Mouse (Mus musculus): ENCODE results near the gene Adarb2. TPM values are rescaled to one million over a fixed set of nuclear protein-coding genes. Genes with fewer than 3 reads are reported as not detected.

Gene Adarb2
- 8.3 and 9.9 TPM in 2 replicates for polyA plus RNA-seq (2012; rRNA removed)

- Histone ChIP-seq H3K4me1 (ENCODE audit: control insufficient read depth, insufficient read depth, low read length) (no peaks in the 10 kb centered on the region), H3K4me3 (ENCODE audit: insufficient read depth, low read length) (peak within 1 kb of the TSS; percentile 51), H3K27ac (ENCODE audit: insufficient read depth, low read length) (no peak within 1 kb of the TSS)
- no peak for TF ChIP-seq CTCF (IDR thresholded peaks at IDR 0.05; ENCODE audit: extremely low read depth, insufficient read depth, low read length)
- peak; percentile 83 for TF ChIP-seq POLR2A (IDR thresholded peaks at IDR 0.05; ENCODE audit: extremely low read depth, insufficient read depth, low read length)
Observed at GRCm38 (mm10) chr13:8202681-8203476, at the start of gene Adarb2. TSS of gene Adarb2 (plus strand) at chr13:8202866.

GRCm38 (mm10) chr13:8173800-8174199 lies 28.9 kb upstream of the Adarb2 start:
- Histone ChIP-seq H3K4me3 (ENCODE audit: insufficient read depth, low read length) (no peak overlapping the region), H3K27ac (ENCODE audit: insufficient read depth, low read length) (no peak overlapping the region), H3K4me1 (ENCODE audit: control insufficient read depth, insufficient read depth, low read length) (no peaks in the 10 kb centered on the region)
- TF ChIP-seq CTCF (IDR thresholded peaks at IDR 0.05; ENCODE audit: extremely low read depth, insufficient read depth, low read length) (no peak), POLR2A (IDR thresholded peaks at IDR 0.05; ENCODE audit: extremely low read depth, insufficient read depth, low read length) (no peak)

DNA sequence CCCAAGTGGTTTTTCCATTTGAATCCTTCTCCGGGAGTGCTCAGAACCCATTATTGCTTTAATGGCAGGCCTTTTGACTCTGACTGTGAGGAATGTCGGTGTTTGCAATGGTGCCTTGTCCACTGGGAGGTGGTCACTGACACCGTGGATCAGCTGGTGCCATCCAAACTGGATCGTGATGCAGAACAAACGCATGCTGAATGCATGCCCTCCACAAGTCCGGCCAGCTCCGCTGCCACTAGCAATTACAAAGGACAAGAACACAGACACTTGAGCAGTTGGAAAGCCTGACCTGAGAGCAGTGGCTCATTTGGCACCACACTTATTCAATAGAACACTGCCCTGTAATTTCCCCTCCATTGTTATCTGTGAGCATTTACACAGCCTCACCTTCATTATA lies 10.7 kb upstream of the Adarb2 start:
- Histone ChIP-seq H3K4me1 (ENCODE audit: control insufficient read depth, insufficient read depth, low read length) (no peaks in the 10 kb centered on the region), H3K4me3 (ENCODE audit: insufficient read depth, low read length) (no peak overlapping the region), H3K27ac (ENCODE audit: insufficient read depth, low read length) (no peak overlapping the region)
- TF ChIP-seq CTCF (IDR thresholded peaks at IDR 0.05; ENCODE audit: extremely low read depth, insufficient read depth, low read length) (no peak), POLR2A (IDR thresholded peaks at IDR 0.05; ENCODE audit: extremely low read depth, insufficient read depth, low read length) (no peak)

DNA sequence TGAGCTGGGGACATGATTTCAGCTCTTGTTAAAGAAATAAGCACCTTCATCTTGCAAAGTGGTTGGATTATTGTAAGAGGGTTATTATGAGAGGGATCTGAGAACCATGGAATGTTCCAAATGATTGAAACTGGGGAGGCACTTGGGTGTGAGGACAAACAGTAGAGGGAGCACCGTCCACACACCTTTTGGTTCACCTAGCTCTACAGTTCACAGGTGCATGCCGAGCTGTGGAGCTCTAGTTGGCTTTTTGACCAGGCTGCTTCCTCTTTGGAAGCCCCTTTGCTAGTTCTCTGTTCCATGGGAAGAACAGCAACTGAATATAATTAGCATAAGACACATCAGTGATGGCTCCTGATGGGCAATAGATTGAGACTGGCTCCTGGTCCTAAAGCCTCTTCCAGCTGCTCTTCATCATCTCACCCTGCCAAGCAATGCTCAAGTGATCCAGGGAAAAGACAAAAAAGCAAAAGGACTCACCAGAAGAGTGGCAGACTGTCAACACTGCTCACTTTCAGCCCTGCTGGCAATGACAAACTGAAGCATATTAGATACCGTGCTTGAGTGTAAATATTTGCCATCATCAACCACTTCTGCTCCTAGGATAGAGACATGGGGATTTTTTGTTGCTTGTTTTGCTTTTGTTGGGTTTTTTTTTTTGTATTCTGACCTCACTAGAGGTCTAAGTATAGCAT lies 3.3 kb upstream of the Adarb2 start:
- Histone ChIP-seq H3K4me1 (ENCODE audit: control insufficient read depth, insufficient read depth, low read length) (no peaks in the 10 kb centered on the region), H3K27ac (ENCODE audit: insufficient read depth, low read length) (no peak overlapping the region), H3K4me3 (ENCODE audit: insufficient read depth, low read length) (no peak overlapping the region)
- TF ChIP-seq CTCF (IDR thresholded peaks at IDR 0.05; ENCODE audit: extremely low read depth, insufficient read depth, low read length) (no peak), POLR2A (IDR thresholded peaks at IDR 0.05; ENCODE audit: extremely low read depth, insufficient read depth, low read length) (no peak)

DNA sequence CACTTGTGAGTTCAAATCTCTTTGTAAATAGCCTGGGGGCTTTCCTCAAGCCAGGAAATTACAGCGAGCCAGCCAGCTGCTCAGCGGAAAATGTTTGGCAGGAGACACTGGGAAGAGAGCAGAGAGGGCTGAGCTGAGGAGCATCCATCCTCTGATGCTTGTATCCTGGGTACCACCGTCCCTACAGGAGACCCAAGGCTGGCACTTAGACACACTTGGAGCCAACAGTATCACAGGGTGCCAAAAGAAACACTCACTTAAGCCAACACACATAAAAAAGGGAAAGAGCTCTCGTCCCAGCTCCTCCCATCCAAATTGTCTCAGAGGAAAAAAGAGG lies 779 bp downstream of the Adarb2 start:
- H3K4me1 ChIP-seq (ENCODE audit: control insufficient read depth, insufficient read depth, low read length) = no peaks in the 10 kb centered on the region
- H3K4me3 ChIP-seq (ENCODE audit: insufficient read depth, low read length) = peak overlapping the region; percentile 51
- H3K27ac ChIP-seq (ENCODE audit: insufficient read depth, low read length) = no peak overlapping the region
- TF ChIP-seq POLR2A (IDR thresholded peaks at IDR 0.05; ENCODE audit: extremely low read depth, insufficient read depth, low read length) = no peak
- TF ChIP-seq CTCF (IDR thresholded peaks at IDR 0.05; ENCODE audit: extremely low read depth, insufficient read depth, low read length) = no peak

DNA sequence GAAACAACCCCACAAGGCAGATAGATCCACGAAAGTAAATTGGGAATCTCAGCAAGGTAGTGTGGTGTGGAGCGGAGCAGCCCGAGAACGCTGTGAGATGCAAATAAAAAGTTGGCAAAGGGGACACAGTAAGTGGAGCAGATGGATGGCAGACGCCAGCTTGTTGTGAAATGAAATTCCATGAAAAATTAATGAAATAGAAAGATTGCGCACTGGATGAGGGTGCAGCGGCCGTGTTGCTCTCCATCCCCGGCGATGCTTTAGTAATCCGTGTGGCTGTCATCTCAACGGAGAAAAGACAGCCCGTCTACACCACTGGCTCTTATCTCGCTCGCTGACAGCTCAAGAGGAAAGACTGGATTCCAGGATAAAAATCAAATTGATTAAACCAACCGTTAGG lies 4.7 kb downstream of the Adarb2 start:
- no peak overlapping the region for H3K27ac ChIP-seq (ENCODE audit: insufficient read depth, low read length)
- H3K4me1 ChIP-seq (ENCODE audit: control insufficient read depth, insufficient read depth, low read length) = no peaks in the 10 kb centered on the region
- peak overlapping the region; percentile 33 for H3K4me3 ChIP-seq (ENCODE audit: insufficient read depth, low read length)
- TF ChIP-seq POLR2A (IDR thresholded peaks at IDR 0.05; ENCODE audit: extremely low read depth, insufficient read depth, low read length) (no peak), CTCF (IDR thresholded peaks at IDR 0.05; ENCODE audit: extremely low read depth, insufficient read depth, low read length) (no peak)

GRCm38 (mm10) chr13:8210776-8211175 lies 8.1 kb downstream of the Adarb2 start:
- Histone ChIP-seq H3K4me3 (ENCODE audit: insufficient read depth, low read length) (no peak overlapping the region), H3K27ac (ENCODE audit: insufficient read depth, low read length) (no peak overlapping the region), H3K4me1 (ENCODE audit: control insufficient read depth, insufficient read depth, low read length) (no peaks in the 10 kb centered on the region)
- no peak for TF ChIP-seq POLR2A (IDR thresholded peaks at IDR 0.05; ENCODE audit: extremely low read depth, insufficient read depth, low read length)
- TF ChIP-seq CTCF (IDR thresholded peaks at IDR 0.05; ENCODE audit: extremely low read depth, insufficient read depth, low read length) = no peak

GRCm38 (mm10) chr13:8238871-8239270 lies 36.2 kb downstream of the Adarb2 start:
- Histone ChIP-seq H3K4me3 (ENCODE audit: insufficient read depth, low read length) (no peak overlapping the region), H3K27ac (ENCODE audit: insufficient read depth, low read length) (no peak overlapping the region), H3K4me1 (ENCODE audit: control insufficient read depth, insufficient read depth, low read length) (no peaks in the 10 kb centered on the region)
- no peak for TF ChIP-seq CTCF (IDR thresholded peaks at IDR 0.05; ENCODE audit: extremely low read depth, insufficient read depth, low read length)
- no peak for TF ChIP-seq POLR2A (IDR thresholded peaks at IDR 0.05; ENCODE audit: extremely low read depth, insufficient read depth, low read length)

- Histone ChIP-seq H3K27ac (ENCODE audit: insufficient read depth, low read length) (no peak overlapping the region), H3K4me3 (ENCODE audit: insufficient read depth, low read length) (no peak overlapping the region), H3K4me1 (ENCODE audit: control insufficient read depth, insufficient read depth, low read length) (no peaks in the 10 kb centered on the region)
- no peak for TF ChIP-seq POLR2A (IDR thresholded peaks at IDR 0.05; ENCODE audit: extremely low read depth, insufficient read depth, low read length)
- no peak for TF ChIP-seq CTCF (IDR thresholded peaks at IDR 0.05; ENCODE audit: extremely low read depth, insufficient read depth, low read length)
Observed at GRCm38 (mm10) chr13:8248016-8248667, 45.5 kb downstream of the Adarb2 start.
